Mouse (Mus musculus) erythroblast, adult 5-6 weeks (primary cell): ENCODE measurements around the gene Cdh1. TPM values are rescaled to one million over a fixed set of nuclear protein-coding genes. Genes with fewer than 3 reads are reported as not detected.
"Not testable (repeated sequence)": the region's sequence is repeated elsewhere in the genome, so short reads cannot be mapped to it uniquely, and the experiment has no call there.

Source experiments
- ATAC-seq: replicated peaks from 2 replicates; pipeline ENCODE4 v1.8.0; 2016; ENCODE audit warnings: moderate number of reproducible peaks, mild to moderate bottlenecking, moderate TSS enrichment, inconsistent platforms; ENCODE audit not compliant: poor library complexity, low FRiP score, severe bottlenecking
- total RNA-seq, 2 experiments: library from RNA; stranded (forward) in 1 of 2; stranded (reverse) in 1 of 2; fragments of 150-400 nt in 1 of 2; fragments of 200-764, 138-1000 nt in 1 of 2; gene quantifications; 2 replicates each; pipeline versions ENCODE4 v1.2.3 to v1.2.4; 2015 to 2017; ENCODE audit warnings: low replicate concordance in 2 of 2

Cdh1 gene
- total RNA-seq, 2 experiments from 2014 or later, result 0.96 to 1.2 TPM

- ATAC-seq, result no peak
Observed at GRCm38 (mm10) chr8:106588443-106589431, 14.4 kb upstream of the Cdh1 start.

DNA sequence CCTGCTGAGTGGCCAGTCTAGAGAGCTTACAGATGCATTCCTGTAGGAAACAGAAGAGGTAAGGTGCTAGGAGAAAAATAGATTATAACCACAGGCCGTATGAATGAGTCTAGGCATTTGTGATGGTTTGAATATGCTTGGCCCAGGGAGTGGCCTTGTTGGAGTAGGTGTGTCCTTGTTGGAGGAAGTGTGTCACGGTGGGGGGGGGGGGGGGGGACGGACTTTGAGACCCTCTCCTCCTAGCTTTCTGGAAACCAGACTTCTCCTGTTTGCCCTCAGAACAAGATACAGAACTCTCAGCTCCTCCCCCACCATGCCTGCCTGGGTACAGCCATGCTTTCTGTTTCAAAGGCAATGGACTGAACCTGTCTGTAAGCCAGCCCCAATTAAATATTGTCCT is 10.7 kb upstream of the Cdh1 start:
- ATAC-seq, result no peak

DNA sequence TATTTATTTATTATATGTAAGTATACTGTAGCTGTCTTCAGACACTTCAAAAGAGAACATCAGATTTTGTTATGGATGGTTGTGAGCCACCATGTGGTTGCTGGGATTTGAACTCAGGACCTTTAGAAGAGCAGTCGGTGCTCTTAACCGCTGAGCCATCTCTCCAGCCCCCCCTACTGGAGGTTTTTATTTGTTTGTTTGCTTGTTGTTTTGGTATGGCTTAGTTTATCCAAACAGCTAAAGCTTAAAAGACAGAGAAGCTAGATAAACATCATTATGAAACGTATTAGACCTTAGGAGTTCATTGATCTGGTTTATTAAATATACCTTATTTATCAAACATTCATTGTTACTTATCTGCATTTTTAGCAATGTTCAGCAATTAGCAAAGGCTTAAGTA is 7.5 kb upstream of the Cdh1 start:
- ATAC-seq, result not testable (repeated sequence)

- no peak for ATAC-seq
Observed at GRCm38 (mm10) chr8:106597067-106597466, 6.1 kb upstream of the Cdh1 start.

DNA sequence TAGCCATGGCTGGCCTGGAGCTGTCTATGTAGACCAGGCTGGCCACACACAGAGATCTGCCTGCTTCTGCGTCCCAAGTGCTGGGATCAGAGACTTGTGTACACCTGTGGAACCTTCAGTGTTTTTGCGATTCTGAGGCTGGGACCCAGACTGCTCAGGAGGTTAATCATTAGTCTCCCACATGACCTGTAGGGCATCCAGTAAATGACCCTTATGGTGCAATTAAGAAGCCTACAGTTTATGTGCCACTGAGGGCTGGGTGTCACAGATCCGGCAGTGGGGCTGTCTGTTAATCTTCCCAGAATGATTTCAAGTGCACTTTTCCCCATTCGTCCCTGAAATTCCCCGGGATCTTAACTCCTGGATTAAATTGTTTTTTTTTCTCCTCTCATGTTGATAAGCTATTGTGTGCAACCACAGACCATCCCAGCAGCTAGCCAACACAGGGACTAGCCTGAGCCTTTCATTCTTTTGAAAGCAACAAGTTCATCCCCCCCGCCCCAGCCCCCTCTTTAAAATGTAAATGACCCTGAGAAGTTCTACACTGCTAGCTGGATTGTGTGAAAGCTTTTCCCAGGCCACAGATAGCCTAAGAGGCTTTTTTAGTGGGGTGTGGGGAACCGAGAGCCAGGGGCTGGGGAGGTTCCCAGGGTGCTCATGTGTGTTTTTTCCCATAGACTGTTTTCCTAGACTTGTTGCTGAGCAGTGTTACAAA is 3.7 kb upstream of the Cdh1 start:
- no peak for ATAC-seq

DNA sequence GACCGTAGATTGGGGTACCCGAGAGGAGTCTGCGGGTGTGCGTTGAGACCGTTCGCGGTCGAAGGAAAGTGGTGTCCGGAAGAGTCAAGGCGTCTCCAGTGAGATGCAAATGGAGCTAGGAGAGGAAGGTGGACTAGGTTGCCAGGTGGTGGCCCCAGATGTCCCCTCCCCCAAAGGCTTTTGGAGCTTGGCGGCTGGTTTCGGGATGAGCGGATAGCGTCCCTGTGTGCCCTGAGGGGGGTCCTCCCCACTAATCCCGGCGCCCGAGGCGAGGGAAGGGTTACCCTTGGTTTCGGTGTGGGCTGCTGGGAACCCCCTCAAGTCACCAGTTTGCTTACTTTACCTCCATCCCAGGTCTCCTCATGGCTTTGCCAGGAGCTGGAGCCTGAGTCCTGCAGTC is 782 bp downstream of the Cdh1 start:
- no peak for ATAC-seq

DNA sequence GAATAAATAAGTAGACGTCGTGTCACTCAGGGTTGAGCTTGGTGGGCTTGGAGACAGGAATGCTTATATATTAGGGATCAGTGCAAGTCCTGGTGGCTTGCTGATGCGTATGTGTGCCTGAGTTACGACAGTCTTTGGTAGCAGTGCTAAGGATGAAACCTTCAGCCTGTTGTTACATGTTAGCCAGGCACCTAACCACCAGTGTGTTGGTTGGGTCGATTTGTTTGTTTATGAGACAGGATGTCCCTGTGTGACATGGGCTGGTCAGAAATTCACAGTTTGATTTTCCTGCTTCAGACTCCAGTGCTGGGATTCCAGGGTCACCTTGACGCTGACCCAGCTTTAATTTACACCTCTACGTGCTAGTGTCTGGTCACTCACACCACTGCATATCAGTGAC is 2.5 kb downstream of the Cdh1 start:
- no peak for ATAC-seq

- ATAC-seq, result no peak
Observed at GRCm38 (mm10) chr8:106606121-106606520, 3.0 kb downstream of the Cdh1 start.

- ATAC-seq, result no peak
Observed at GRCm38 (mm10) chr8:106606601-106607145, 3.5 kb downstream of the Cdh1 start.

GRCm38 (mm10) chr8:106607783-106608182 is 4.6 kb downstream of the Cdh1 start:
- not testable (repeated sequence) for ATAC-seq

DNA sequence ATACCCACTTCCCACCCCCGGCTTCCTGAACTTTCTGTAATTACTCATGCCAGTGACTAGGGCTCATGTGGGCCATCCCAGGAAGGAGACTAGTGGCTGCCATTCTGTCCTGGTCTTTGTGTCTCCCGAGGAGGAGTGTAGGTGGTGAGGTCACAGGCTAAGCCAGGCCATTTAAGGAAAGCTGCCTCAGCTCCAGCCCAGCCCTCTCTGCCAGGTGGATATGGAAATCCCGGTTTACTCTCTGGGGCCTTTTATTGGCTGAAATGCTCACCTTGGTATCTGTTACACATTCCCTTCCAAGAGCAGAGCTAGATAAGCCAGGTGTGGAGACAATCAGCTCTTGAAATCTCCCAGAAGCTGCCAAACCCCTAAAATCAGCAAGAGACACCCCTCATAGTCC is 5.3 kb downstream of the Cdh1 start:
- no peak for ATAC-seq

DNA sequence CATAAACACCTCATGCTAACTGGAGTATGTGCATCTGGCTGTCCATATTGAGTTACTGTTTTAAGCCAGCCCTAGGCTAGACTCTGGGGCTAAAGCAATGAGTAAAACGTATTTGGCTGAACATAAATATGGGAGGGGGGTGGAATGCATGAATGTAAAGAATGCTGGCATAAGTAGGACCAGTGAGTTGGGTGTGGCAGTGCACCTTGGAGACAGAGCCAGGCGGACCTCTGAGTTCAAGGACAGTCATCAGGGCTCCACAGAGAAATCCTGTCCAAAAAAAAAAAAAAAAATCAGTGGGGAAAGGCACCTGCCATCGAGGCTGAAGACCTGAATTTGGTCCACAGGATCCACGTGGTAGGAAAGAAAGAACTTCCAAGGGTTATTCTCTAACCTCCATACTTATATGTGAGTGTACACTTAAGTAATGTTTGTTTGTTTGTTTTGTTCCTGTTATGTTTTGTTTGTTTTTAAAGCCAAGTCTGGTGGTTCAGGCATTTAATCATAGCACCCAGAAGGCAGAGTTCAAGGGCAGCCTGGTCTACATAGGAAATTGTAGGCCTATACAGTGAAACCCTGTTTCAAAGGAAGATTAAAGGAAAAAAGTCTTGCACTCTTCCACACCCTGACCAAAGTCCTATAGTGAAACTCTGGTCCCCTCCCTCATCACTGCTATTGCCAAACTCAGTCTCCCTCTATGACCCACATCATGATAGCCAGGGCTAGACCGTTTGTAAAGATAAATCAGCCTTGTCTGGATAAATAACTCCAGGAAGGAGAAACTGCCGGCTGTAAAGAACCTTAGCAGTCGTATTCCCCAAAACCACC is 6.1 kb downstream of the Cdh1 start:
- no peak for ATAC-seq

DNA sequence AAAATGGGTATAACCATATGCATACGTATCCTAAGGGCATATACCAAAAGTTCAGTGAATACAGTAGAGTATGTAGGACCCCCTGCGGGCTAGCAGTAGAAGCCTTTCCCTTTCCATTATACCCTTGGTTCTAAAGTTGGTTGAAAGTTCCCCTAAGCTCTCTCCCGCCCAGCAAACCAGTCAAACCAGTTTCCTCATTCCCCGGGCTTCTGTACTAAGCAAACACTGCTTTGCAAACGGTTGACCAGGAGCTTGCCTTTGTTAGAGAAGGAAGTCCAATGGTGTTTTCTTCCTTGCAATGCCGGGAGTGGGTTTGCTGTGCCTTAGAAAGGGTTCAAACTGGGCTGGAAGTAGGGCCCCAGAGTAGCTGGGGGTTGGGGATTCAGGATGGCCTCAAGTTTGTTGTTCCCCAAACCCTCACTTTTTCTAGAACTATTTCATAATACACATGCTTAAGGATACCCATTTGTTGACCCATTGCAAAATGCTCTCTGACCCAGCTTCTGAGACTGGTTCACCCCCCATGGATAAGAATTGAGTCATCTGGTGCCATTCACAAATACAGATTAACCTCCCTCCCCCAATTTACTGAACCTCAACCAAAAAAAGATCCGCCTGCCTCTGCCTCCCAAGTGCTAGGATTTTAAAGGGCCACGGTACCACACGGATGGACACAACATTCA is 7.9 kb downstream of the Cdh1 start:
- ATAC-seq, result no peak

DNA sequence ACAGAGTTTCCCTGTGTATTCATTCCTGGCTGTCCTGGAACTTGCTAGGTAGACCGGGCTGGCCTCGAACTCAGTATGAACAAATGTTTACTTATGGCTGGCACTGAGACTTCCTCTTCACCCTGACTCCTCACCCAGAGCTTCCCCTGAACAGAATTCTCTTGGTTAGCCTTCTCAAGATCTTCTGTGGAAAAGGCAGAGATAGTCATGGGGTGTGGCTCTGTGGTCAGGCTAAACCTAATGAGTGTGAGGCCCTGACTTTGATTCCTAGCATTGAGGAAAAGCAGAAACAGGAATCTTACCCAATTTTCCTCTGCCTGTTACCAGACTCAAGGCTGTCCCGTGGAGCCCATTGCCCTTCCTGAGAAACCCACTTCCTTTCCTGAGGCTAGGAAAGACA is 8.9 kb downstream of the Cdh1 start:
- no peak for ATAC-seq

- no peak for ATAC-seq
Observed at GRCm38 (mm10) chr8:106614704-106615103, 11.6 kb downstream of the Cdh1 start.

- ATAC-seq, result no peak
Observed at GRCm38 (mm10) chr8:106615661-106616299, 12.6 kb downstream of the Cdh1 start.

GRCm38 (mm10) chr8:106616679-106617078 is 13.5 kb downstream of the Cdh1 start:
- ATAC-seq, result no peak

DNA sequence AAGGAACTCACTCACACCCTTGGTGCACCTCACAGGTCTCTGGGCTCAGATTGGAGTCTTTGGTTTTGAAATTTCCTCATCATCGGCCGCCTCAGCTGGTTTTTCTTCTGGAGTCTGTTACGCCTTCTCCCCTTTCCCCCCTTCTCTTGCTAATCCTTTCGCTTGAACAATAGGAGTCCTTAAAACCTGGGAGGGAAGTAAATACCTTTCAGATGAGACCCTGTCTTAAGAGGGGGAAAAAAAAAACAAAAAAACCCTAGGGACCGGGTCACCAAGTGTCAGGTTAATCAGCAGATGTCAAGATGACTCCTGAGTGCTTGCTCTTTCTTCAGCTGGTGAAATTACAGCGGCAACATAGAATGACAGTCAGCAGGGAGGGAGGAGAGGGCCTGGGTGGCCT is 14.0 kb downstream of the Cdh1 start:
- ATAC-seq, result no peak

DNA sequence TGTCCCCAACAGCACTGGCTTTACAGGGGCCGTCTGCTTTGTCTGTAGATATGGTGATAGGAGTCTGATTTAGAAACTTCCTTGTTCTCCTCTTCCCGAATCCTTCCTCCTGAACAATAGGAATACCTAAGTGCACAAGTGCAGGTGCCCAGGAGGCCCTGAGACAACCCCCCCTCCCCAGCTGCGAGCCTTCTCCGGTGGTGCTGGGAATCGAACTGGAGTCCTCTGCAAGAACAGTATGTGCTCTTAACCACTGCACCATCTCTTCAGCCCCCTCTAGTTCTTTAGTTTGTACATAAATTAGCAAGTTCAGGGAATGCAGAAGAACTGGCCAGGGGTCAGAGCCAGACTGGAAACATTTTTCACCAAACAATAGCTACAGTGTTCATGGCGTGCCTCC is 14.7 kb downstream of the Cdh1 start:
- no peak for ATAC-seq
